Mouse (Mus musculus): ENCODE results near the gene Xpo5. TPM values are rescaled to one million over a fixed set of nuclear protein-coding genes. Genes with fewer than 3 reads are reported as not detected.

Xpo5 gene
- polyA plus RNA-seq, 1 experiment from 2014 or later, result 48.4 TPM

DNA sequence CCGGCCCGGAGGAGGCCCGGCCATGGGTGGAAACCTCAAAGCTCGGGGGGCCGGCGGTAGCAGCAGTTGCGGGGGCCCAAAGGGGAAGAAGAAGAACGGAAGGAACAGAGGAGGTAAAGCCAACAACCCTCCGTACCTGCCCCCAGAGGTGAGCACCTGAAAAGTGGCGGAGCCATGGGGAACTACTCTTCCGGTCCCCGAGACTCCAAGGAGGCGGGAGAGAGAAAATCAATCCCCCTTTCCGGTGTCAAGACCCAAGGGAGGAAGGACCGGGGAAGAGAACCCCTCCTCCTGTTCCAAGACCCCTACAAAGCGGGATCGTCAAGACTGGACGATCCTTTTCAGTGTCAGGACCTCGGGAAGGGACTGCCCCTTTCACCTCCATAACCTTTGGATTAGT lies 41.4 kb upstream of the Xpo5 start:
- peak overlapping the region; percentile 51 for H3K4me2 ChIP-seq (replicated peaks; ENCODE audit: low read depth, low read length)
- no peaks in the 10 kb centered on the region for H3K9me3 ChIP-seq (ENCODE audit: control insufficient read depth, low read depth, low read length)
- peak overlapping the region; percentile 71 for H3K9ac ChIP-seq (replicated peaks; ENCODE audit: low read depth, low read length)
- H3K4me1 ChIP-seq (ENCODE audit: control insufficient read depth, insufficient read depth, low read length), result peaks cover 21% of the 10 kb centered on the region
- H3K36me3 ChIP-seq (ENCODE audit: control insufficient read depth, insufficient read depth, low read length), result peaks cover 23% of the 10 kb centered on the region
- WGBS, result 1% methylated on average over 19 of the region's 19 CpGs
- peak overlapping the region; percentile 80 for H3K27ac ChIP-seq (ENCODE audit: low read length)
- H3K27me3 ChIP-seq (ENCODE audit: control insufficient read depth, insufficient read depth, low read length), result no peaks in the 10 kb centered on the region
- 0 out of 2 replicates have a peak, but pooled peaks have one; percentile 3 for ATAC-seq (ENCODE audit: insufficient number of reproducible peaks, insufficient read depth, low FRiP score, low read depth)
- peak overlapping the region; percentile 64 for H3K4me3 ChIP-seq (ENCODE audit: low read depth, low read length)

DNA sequence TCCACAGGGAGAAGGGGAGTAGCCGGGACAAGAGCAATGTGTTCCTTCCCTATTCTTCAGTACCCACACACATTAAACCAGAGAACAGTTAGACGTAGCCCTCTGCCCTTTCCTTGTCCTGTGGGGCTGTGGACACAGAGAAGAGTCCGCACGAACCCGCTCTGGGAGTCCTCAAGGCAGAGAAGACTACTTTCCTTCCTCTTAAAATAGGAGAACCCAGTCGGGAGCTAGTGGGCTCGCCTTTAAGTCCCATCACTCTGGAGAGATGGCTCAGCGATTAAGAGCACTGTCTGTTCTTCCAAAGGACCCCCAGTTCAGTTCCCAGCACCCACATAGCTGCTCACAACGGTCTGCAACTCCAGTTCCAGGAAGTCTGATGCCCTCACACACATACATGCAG lies 40.9 kb upstream of the Xpo5 start:
- no peak for ATAC-seq (ENCODE audit: insufficient number of reproducible peaks, insufficient read depth, low FRiP score, low read depth)
- Histone ChIP-seq H3K4me1 (ENCODE audit: control insufficient read depth, insufficient read depth, low read length) (peaks cover 21% of the 10 kb centered on the region), H3K9ac (replicated peaks; ENCODE audit: low read depth, low read length) (peak overlapping the region; percentile 71), H3K27ac (ENCODE audit: low read length) (peak overlapping the region; percentile 80; the same call in 1 of the 2 replicates), H3K36me3 (ENCODE audit: control insufficient read depth, insufficient read depth, low read length) (peaks cover 28% of the 10 kb centered on the region), H3K4me2 (replicated peaks; ENCODE audit: low read depth, low read length) (peak overlapping the region; percentile 51), H3K9me3 (ENCODE audit: control insufficient read depth, low read depth, low read length) (no peaks in the 10 kb centered on the region), H3K27me3 (ENCODE audit: control insufficient read depth, insufficient read depth, low read length) (no peaks in the 10 kb centered on the region), H3K4me3 (ENCODE audit: low read depth, low read length) (peak overlapping the region; percentile 64)
- WGBS, result 36% methylated on average over 9 of the region's 9 CpGs

DNA sequence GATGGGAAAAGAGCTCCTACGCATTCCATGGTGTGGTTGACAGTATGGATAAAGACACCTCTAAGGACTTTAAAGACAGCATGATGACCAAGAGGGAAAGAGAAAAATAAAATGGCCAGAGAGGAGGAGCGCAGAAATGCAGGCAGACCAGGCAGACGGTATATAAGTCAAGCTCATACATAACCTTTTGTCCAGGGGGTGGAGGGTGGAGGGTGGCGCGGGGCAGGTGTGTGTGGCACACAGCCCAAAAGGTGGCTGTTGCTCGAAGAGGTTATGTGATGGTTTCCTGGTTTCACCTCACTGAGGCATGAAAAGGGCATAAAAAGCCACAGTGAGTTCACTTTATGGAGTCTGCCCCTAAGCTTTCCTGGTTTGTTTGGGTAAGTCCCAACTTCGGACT lies 40.0 kb upstream of the Xpo5 start:
- 85% methylated on average over 7 of the region's 7 CpGs for WGBS
- H3K4me3 ChIP-seq (ENCODE audit: low read depth, low read length), result no peak overlapping the region
- no peak for ATAC-seq (ENCODE audit: insufficient number of reproducible peaks, insufficient read depth, low FRiP score, low read depth)

DNA sequence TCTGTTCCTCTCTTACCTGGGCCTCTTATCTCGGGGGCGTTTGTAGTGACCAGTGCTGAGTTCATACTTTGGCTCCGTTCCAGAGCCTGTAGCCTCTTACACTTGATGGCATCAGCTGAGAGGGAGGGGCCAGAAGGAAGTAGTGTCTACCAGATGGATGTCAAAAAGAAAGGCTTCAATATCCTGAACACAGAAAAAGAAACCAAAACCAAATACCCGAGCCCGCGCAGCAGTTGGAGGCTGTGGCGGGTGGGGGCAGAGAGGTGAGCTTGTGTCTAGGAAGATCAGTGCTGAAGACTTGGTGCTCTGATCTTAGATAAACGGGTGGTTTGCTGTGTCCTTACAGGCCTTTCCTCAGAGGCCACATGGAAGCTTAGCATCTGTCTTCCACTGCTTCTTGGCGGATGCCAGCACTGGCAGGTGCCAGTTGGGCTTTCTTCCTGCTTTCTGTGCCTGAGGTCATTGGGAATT lies 39.6 kb upstream of the Xpo5 start:
- H3K4me1 ChIP-seq (ENCODE audit: control insufficient read depth, insufficient read depth, low read length), result peaks cover 21% of the 10 kb centered on the region
- no peaks in the 10 kb centered on the region for H3K9me3 ChIP-seq (ENCODE audit: control insufficient read depth, low read depth, low read length)
- H3K4me3 ChIP-seq (ENCODE audit: low read depth, low read length), result no peak overlapping the region
- H3K9ac ChIP-seq (replicated peaks; ENCODE audit: low read depth, low read length), result no peak overlapping the region
- WGBS, result 67% methylated on average over 9 of the region's 9 CpGs
- peaks cover 41% of the 10 kb centered on the region for H3K36me3 ChIP-seq (ENCODE audit: control insufficient read depth, insufficient read depth, low read length)
- peak overlapping the region; percentile 18; the same call in 1 of the 2 replicates for H3K4me2 ChIP-seq (replicated peaks; ENCODE audit: low read depth, low read length)
- no peak for ATAC-seq (ENCODE audit: insufficient number of reproducible peaks, insufficient read depth, low FRiP score, low read depth)
- H3K27me3 ChIP-seq (ENCODE audit: control insufficient read depth, insufficient read depth, low read length), result no peaks in the 10 kb centered on the region
- H3K27ac ChIP-seq (ENCODE audit: low read length), result no peak overlapping the region

More for the DNA sequence above, 40.0 kb upstream of the Xpo5 start:
- no peaks in the 10 kb centered on the region for H3K27me3 ChIP-seq (ENCODE audit: control insufficient read depth, insufficient read depth, low read length)
- peaks cover 37% of the 10 kb centered on the region for H3K36me3 ChIP-seq (ENCODE audit: control insufficient read depth, insufficient read depth, low read length)
- no peak overlapping the region for H3K9ac ChIP-seq (replicated peaks; ENCODE audit: low read depth, low read length)
- no peak overlapping the region for H3K27ac ChIP-seq (ENCODE audit: low read length)
- peaks cover 21% of the 10 kb centered on the region for H3K4me1 ChIP-seq (ENCODE audit: control insufficient read depth, insufficient read depth, low read length)
- H3K4me2 ChIP-seq (replicated peaks; ENCODE audit: low read depth, low read length), result peak overlapping the region; percentile 51; the same call in 1 of the 2 replicates
- H3K9me3 ChIP-seq (ENCODE audit: control insufficient read depth, low read depth, low read length), result no peaks in the 10 kb centered on the region

DNA sequence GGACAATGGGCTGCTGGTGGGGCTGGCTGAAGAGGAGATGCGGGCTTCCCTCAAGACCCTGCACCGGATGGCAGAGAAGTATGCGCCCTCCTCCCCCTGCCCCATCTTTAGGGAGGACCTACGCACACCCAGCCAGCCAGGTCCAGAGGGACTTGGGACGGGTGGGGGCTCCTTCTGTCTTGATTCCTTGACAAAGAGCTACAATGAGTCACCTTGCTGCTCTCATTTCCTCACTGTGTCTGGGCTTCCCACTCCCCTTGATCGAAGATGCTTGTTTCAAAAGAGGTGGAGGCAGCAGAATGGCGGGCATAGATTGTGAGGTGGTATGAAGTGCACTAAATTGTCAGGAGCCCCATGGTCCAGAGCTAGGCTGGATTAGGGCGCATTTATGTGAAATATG lies 38.3 kb upstream of the Xpo5 start:
- peaks cover 53% of the 10 kb centered on the region for H3K36me3 ChIP-seq (ENCODE audit: control insufficient read depth, insufficient read depth, low read length)
- ATAC-seq (ENCODE audit: insufficient number of reproducible peaks, insufficient read depth, low FRiP score, low read depth), result no peak
- H3K27ac ChIP-seq (ENCODE audit: low read length), result no peak overlapping the region
- H3K4me2 ChIP-seq (replicated peaks; ENCODE audit: low read depth, low read length), result no peak overlapping the region
- 96% methylated on average over 8 of the region's 8 CpGs for whole genome bisulfite sequencing
- H3K4me1 ChIP-seq (ENCODE audit: control insufficient read depth, insufficient read depth, low read length), result peaks cover 21% of the 10 kb centered on the region
- no peak overlapping the region for H3K9ac ChIP-seq (replicated peaks; ENCODE audit: low read depth, low read length)
- H3K9me3 ChIP-seq (ENCODE audit: control insufficient read depth, low read depth, low read length), result no peaks in the 10 kb centered on the region
- no peak overlapping the region for H3K4me3 ChIP-seq (ENCODE audit: low read depth, low read length)
- H3K27me3 ChIP-seq (ENCODE audit: control insufficient read depth, insufficient read depth, low read length), result no peaks in the 10 kb centered on the region

DNA sequence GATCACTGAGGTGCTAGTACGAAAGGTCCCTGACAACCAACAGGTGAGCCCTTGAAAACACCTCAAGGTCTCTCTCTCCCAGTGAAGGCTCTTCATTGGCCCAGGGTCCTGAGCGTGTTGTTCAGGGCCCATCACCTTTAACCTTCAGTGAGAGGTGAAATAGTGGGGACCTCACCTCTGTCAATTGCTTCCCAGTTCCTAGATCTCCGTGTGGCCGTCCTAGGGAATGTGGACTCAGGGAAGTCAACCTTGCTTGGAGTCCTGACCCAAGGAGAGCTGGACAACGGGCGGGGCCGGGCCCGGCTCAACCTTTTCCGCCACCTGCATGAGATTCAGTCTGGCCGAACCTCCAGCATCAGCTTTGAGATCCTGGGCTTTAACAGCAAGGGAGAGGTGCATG lies 37.8 kb upstream of the Xpo5 start:
- WGBS, result 89% methylated on average over 10 of the region's 10 CpGs
- no peak for ATAC-seq (ENCODE audit: insufficient number of reproducible peaks, insufficient read depth, low FRiP score, low read depth)
- peaks cover 58% of the 10 kb centered on the region for H3K36me3 ChIP-seq (ENCODE audit: control insufficient read depth, insufficient read depth, low read length)
- no peak overlapping the region for H3K27ac ChIP-seq (ENCODE audit: low read length)
- H3K9ac ChIP-seq (replicated peaks; ENCODE audit: low read depth, low read length), result no peak overlapping the region
- H3K4me3 ChIP-seq (ENCODE audit: low read depth, low read length), result no peak overlapping the region
- no peaks in the 10 kb centered on the region for H3K9me3 ChIP-seq (ENCODE audit: control insufficient read depth, low read depth, low read length)
- no peaks in the 10 kb centered on the region for H3K27me3 ChIP-seq (ENCODE audit: control insufficient read depth, insufficient read depth, low read length)
- H3K4me1 ChIP-seq (ENCODE audit: control insufficient read depth, insufficient read depth, low read length), result peaks cover 17% of the 10 kb centered on the region
- H3K4me2 ChIP-seq (replicated peaks; ENCODE audit: low read depth, low read length), result no peak overlapping the region

DNA sequence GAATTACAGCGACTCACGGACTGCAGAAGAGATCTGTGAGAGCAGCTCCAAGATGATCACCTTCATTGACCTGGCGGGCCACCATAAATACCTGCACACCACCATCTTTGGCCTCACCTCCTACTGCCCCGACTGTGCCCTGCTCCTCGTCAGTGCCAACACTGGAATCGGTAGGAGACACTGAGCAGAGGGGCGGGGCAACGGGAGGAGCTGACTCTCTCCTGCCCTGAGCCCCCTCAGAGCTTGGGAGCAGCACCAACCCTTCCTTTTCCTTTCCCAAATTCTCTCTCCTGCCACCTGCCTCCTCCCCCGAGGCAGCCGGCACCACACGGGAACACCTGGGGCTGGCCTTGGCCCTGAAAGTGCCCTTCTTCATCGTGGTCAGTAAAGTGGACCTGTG lies 37.1 kb upstream of the Xpo5 start:
- peaks cover 64% of the 10 kb centered on the region for H3K36me3 ChIP-seq (ENCODE audit: control insufficient read depth, insufficient read depth, low read length)

DNA sequence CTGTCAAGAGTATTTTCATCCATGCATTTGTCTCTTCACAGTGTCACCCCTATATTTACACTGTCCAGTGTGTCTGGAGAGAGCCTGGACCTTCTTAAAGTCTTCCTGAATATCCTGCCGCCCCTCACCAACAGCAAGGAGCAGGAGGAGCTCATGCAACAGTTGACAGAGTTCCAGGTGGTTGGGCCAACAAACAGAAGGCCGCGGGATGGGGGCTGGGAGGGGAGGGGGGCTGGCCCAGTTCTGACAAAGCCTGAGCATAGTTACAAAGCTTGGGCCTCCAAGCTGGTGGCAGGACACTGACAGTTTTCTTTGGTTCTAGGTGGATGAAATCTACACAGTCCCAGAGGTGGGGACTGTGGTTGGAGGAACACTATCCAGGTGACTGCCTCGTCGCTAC lies 36.3 kb upstream of the Xpo5 start:
- H3K36me3 ChIP-seq (ENCODE audit: control insufficient read depth, insufficient read depth, low read length), result peaks cover 69% of the 10 kb centered on the region
- no peak overlapping the region for H3K27ac ChIP-seq (ENCODE audit: low read length)
- H3K4me3 ChIP-seq (ENCODE audit: low read depth, low read length), result no peak overlapping the region
- no peak for ATAC-seq (ENCODE audit: insufficient number of reproducible peaks, insufficient read depth, low FRiP score, low read depth)
- no peak overlapping the region for H3K9ac ChIP-seq (replicated peaks; ENCODE audit: low read depth, low read length)
- 81% methylated on average over 5 of the region's 5 CpGs for WGBS
- no peak overlapping the region for H3K4me2 ChIP-seq (replicated peaks; ENCODE audit: low read depth, low read length)
- no peaks in the 10 kb centered on the region for H3K27me3 ChIP-seq (ENCODE audit: control insufficient read depth, insufficient read depth, low read length)
- peaks cover 17% of the 10 kb centered on the region for H3K4me1 ChIP-seq (ENCODE audit: control insufficient read depth, insufficient read depth, low read length)
- H3K9me3 ChIP-seq (ENCODE audit: control insufficient read depth, low read depth, low read length), result no peaks in the 10 kb centered on the region

More for the DNA sequence above, 37.1 kb upstream of the Xpo5 start:
- no peak overlapping the region for H3K27ac ChIP-seq (ENCODE audit: low read length)
- H3K9ac ChIP-seq (replicated peaks; ENCODE audit: low read depth, low read length), result no peak overlapping the region
- 80% methylated on average over 12 of the region's 12 CpGs for WGBS
- no peaks in the 10 kb centered on the region for H3K9me3 ChIP-seq (ENCODE audit: control insufficient read depth, low read depth, low read length)
- peaks cover 17% of the 10 kb centered on the region for H3K4me1 ChIP-seq (ENCODE audit: control insufficient read depth, insufficient read depth, low read length)
- no peak overlapping the region for H3K4me2 ChIP-seq (replicated peaks; ENCODE audit: low read depth, low read length)
- H3K4me3 ChIP-seq (ENCODE audit: low read depth, low read length), result no peak overlapping the region
- no peaks in the 10 kb centered on the region for H3K27me3 ChIP-seq (ENCODE audit: control insufficient read depth, insufficient read depth, low read length)
- no peak for ATAC-seq (ENCODE audit: insufficient number of reproducible peaks, insufficient read depth, low FRiP score, low read depth)

DNA sequence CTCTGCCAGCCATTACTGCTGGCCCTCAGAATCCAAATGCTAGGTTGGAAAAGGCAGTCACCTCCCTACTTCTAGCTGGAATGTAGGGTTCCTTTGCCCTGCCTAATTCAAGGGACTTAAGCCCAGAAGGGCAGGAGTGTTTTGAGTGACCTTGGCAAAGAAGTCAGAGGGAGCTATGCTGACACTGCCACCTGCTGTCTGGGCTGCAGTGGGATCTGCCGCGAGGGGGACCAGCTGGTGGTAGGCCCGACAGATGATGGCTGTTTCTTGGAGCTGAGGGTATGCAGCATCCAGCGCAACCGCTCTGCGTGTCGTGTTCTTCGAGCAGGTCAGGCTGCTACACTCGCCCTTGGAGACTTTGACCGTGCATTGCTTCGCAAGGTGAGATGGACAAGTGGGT lies 35.6 kb upstream of the Xpo5 start:
- Histone ChIP-seq H3K9me3 (ENCODE audit: control insufficient read depth, low read depth, low read length) (no peaks in the 10 kb centered on the region), H3K9ac (replicated peaks; ENCODE audit: low read depth, low read length) (no peak overlapping the region), H3K27ac (ENCODE audit: low read length) (no peak overlapping the region), H3K36me3 (ENCODE audit: control insufficient read depth, insufficient read depth, low read length) (peaks cover 73% of the 10 kb centered on the region), H3K4me2 (replicated peaks; ENCODE audit: low read depth, low read length) (no peak overlapping the region), H3K27me3 (ENCODE audit: control insufficient read depth, insufficient read depth, low read length) (no peaks in the 10 kb centered on the region), H3K4me3 (ENCODE audit: low read depth, low read length) (no peak overlapping the region), H3K4me1 (ENCODE audit: control insufficient read depth, insufficient read depth, low read length) (peaks cover 13% of the 10 kb centered on the region)
- 77% methylated on average over 11 of the region's 11 CpGs for WGBS
- ATAC-seq (ENCODE audit: insufficient number of reproducible peaks, insufficient read depth, low FRiP score, low read depth), result no peak

Measured in stomach, embryonic 14.5 days (tissue).